ENCODE assay signal across 20 mouse cellular contexts in the genomic region with DNA sequence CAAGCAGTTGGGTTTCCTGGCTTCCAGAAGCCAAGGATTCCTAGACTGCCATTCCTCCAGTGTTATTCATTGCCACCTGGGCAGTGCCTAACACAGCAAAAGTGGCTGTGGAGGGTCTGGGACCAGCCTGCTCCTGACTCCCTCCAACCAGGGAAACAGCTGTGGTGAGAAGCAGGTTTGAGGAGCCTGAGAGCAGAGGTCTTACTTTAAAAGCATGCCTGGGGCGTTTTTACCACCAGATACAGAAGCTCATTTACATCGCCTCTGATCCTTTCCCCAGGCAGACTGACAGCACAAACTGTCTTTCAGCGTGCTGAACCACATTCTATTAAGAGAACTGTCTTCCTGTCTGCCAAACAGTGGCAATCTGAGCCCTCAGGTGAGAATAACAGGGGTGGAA.
DNase-seq lines count a peak whose midpoint lies in the region; ATAC-seq and TF ChIP-seq lines count a peak whose summit lies in the region.
"Had no signal": no experiment of that assay in that cellular context is flagged by ENCODE, and none has a peak within 500 bp of the region (broad histone marks: within the 10 kb centered on the region; RNA-seq: fewer than 3 reads in every experiment).

No protein-coding gene starts in this region.

- no peak overlapping the region for H3K4me2 ChIP-seq in midbrain, postnatal 0 days (ENCODE audit: low read depth, low read length, poor library complexity, severe bottlenecking)
- H3K4me2 ChIP-seq: heart, embryonic 13.5 days; hindbrain, embryonic 13.5 days; liver, embryonic 13.5 days; midbrain, embryonic 12.5 days had no signal

- H3K9me3 ChIP-seq in midbrain, postnatal 0 days (ENCODE audit: low read length) = no peaks in the 10 kb centered on the region
- H3K9me3 ChIP-seq: hindbrain, embryonic 13.5 days; liver, embryonic 13.5 days had no signal

- ATAC-seq in midbrain, postnatal 0 days (ENCODE audit: low FRiP score) = 0 out of 2 replicates have a peak, but pooled peaks have one; percentile 21
- ATAC-seq: activated CD4-positive, CD25-positive, alpha-beta regulatory T cell, adult 4 months had no signal

- H3K4me3 ChIP-seq in midbrain, postnatal 0 days (ENCODE audit: low read depth, low read length) = no peak overlapping the region
- no peak overlapping the region for H3K4me3 ChIP-seq in gastrocnemius, adult 2 months
- H3K4me3 ChIP-seq: heart, embryonic 13.5 days; hindbrain, embryonic 13.5 days; liver, embryonic 13.5 days; midbrain, embryonic 12.5 days had no signal

- no peak for TF ChIP-seq CTCF in midbrain, postnatal 0 days (IDR thresholded peaks at IDR 0.05)
- no peak for TF ChIP-seq CTCF in gastrocnemius, adult 2 months (IDR thresholded peaks at IDR 0.05)

- no peak overlapping the region for H3K9ac ChIP-seq in midbrain, postnatal 0 days (replicated peaks; ENCODE audit: low read length, poor library complexity, severe bottlenecking)
- H3K9ac ChIP-seq: heart, embryonic 13.5 days; hindbrain, embryonic 13.5 days; liver, embryonic 13.5 days; midbrain, embryonic 12.5 days had no signal

- intact Hi-C loops in gastrocnemius, adult 2 months (cut with DNase I) = no loop called here

- peak; percentile 14 for DNase-seq in embryo, embryonic 10.5 days (ENCODE audit: low spot score)
- no peak for DNase-seq in embryo, embryonic 11 days
- DNase-seq in retina, postnatal 1 day = peak; percentile 8
- no peak for DNase-seq in retina, embryonic 14.5 days (ENCODE audit: low spot score)
- peak; percentile 32 for DNase-seq in forelimb bud, embryonic 11.5 days (ENCODE audit: low read depth, low spot score)
- DNase-seq in midbrain, postnatal 0 days (ENCODE audit: low spot score) = no peak
- no peak for DNase-seq in gastrocnemius, adult 18-20 months (ENCODE audit: low spot score)
- DNase-seq in gastrocnemius, adult 2 months = no peak
- DNase-seq: adrenal gland, postnatal 36 days; cerebellum, postnatal 25 days; kidney, adult 11 months; kidney, postnatal 10 days; layer of hippocampus, adult 9-11 months; liver, embryonic 13.5 days; lung, postnatal 14 days; right cerebral cortex, postnatal 4 days had no signal

- no peaks in the 10 kb centered on the region; the same call in 1 of the 2 replicates for H3K4me1 ChIP-seq in midbrain, postnatal 0 days (ENCODE audit: insufficient read depth, low read length)
- H3K4me1 ChIP-seq: hindbrain, embryonic 13.5 days; liver, embryonic 13.5 days; midbrain, embryonic 12.5 days had no signal

- no peaks in the 10 kb centered on the region for H3K36me3 ChIP-seq in midbrain, postnatal 0 days (ENCODE audit: insufficient read depth, low read length)
- H3K36me3 ChIP-seq: hindbrain, embryonic 13.5 days; midbrain, embryonic 12.5 days had no signal

- WGBS in midbrain, postnatal 0 days = 45% methylated on average over 3 of the region's 3 CpGs

- H3K27me3 ChIP-seq in midbrain, postnatal 0 days (ENCODE audit: insufficient read depth, low read length) = no peaks in the 10 kb centered on the region
- H3K27me3 ChIP-seq: heart, embryonic 13.5 days; hindbrain, embryonic 13.5 days; liver, embryonic 13.5 days; midbrain, embryonic 12.5 days had no signal

- H3K27ac ChIP-seq in midbrain, postnatal 0 days (ENCODE audit: low read depth, low read length) = no peak overlapping the region
- no peak overlapping the region for H3K27ac ChIP-seq in gastrocnemius, adult 2 months
- H3K27ac ChIP-seq: heart, embryonic 13.5 days; hindbrain, embryonic 13.5 days; liver, embryonic 13.5 days; midbrain, embryonic 12.5 days had no signal

Comparison
In these comparisons a context has a peak if more than half of its experiments do, and no peak if none do; other contexts are left out.
1. DNase-seq: peak in embryo, embryonic 10.5 days (single experiment), retina, postnatal 1 day (single experiment) and forelimb bud, embryonic 11.5 days (single experiment); none in embryo, embryonic 11 days (single experiment), retina, embryonic 14.5 days (single experiment), midbrain, postnatal 0 days (single experiment), gastrocnemius, adult 18-20 months (single experiment) and gastrocnemius, adult 2 months (single experiment).